Mouse (Mus musculus): Measurements from ENCODE around the gene Cd164. TPM values are rescaled to one million over a fixed set of nuclear protein-coding genes. Genes with fewer than 3 reads are reported as not detected.

The Cd164 gene
- total RNA-seq, 2 experiments from 2014 or later: 195 to 202 TPM

Other genes with a start within 250 kb of the Cd164 start
- 10 to 100 TPM; 18.0 to 19.5 TPM for gene Fig4, start 216.2 kb upstream of the Cd164 start, total RNA-seq (2021)
- under 1 TPM; 0.06 to 0.08 TPM for gene Ak9, start 215.4 kb upstream of the Cd164 start, total RNA-seq (2021)
- gene Zbtb24, start 69.0 kb upstream of the Cd164 start, total RNA-seq (2021): 10 to 100 TPM; 24.5 to 28.0 TPM
- 10 to 100 TPM; 28.5 to 29.6 TPM for gene Mical1, start 43.1 kb upstream of the Cd164 start, total RNA-seq (2021)
- gene Smpd2, start 29.0 kb upstream of the Cd164 start, total RNA-seq (2021): 10 to 100 TPM; 44.0 to 45.6 TPM
- 1 to 10 TPM; 2.1 to 2.2 TPM for gene Ppil6, start 29.0 kb upstream of the Cd164 start, total RNA-seq (2021)
- under 1 TPM; 0.31 to 0.76 TPM for gene Ccdc162, start 197.2 kb downstream of the Cd164 start, total RNA-seq (2021)

Data from adrenal gland, postnatal 4 days (tissue).